Mouse (Mus musculus) thymus, postnatal 14 days (tissue): ENCODE measurements around the gene Pde4d.

Experiments used
- DNase-seq: peaks from one replicate; pipeline ENCODE4 v3.0.0; 2021

Pde4d gene

DNA sequence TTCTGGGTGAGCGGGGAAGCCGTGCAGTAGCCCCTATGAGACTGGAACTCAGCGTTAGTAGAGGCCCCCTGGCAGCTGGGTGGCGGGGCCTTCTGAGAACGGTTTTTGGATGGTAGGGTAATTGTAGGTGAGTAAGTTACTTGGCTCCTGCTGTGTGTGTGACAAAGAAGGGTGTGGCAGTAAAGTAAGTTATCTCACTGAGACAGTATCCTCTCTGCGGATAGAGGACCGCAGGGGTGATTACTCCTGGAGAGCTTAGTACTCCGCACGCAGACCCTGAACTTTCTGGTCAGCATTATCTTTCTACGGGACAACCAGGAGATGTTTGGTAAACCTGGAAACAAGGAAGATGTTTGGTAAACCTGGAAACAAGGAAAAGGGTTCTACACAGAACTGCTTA is 1233.3 kb downstream of the Pde4d start:
- DNase-seq = no peak

DNA sequence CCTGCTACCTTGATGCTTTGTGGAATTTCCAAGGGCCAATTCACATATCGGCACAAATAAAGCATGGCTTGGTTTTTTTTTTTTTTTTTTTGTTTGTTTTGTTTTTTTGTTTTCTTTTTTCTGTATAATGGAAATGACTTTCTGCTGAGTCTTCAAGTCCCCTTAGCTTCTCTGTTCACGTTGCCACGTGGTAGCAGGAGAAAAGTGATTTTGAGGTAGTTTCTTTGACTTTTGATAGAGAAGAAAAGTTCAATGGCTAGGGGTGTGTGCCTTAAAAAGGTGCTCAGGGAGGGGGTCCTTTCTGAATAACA is 1235.2 kb downstream of the Pde4d start:
- no peak for DNase-seq

DNA sequence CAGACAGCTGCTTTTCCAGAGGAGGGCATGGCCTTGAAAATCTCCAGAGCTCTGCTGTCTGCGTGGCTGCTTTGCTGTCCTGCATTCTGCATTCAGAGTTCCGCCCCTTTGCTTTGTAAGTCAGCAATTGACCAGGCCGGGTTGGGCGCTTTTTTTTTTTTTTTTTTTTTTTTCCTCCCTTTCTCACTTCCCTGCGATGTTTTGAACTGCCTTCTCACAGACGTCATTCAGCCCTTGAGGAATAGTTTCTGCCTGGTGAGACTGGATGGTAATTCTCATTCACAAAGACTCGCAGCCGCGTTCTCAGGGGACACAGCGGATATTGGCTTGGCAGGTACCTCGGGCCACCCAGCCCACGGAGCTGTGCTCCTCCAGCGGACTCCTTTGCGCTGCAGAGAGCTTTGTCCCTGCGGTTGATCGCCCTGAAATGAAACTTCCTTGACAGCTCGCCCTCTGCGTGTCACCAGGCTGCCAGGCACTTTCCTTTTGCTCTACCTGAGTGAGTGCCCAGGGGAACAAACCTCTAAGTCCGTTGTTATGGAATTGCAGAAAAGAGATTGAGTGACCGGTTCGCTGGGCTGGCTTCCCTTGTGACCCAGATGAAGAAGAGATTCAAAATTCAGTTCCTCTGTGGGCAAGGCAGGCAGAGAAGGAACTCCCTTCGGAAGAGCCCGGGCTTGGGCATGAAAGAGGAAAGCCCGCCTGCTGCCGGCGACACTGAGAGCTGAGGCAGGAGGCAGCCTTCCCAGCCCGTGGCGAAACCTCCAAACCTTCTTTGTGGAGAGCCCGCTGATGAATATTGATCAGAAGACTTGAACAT is 1235.8 kb downstream of the Pde4d start:
- DNase-seq = peak; percentile 41

DNA sequence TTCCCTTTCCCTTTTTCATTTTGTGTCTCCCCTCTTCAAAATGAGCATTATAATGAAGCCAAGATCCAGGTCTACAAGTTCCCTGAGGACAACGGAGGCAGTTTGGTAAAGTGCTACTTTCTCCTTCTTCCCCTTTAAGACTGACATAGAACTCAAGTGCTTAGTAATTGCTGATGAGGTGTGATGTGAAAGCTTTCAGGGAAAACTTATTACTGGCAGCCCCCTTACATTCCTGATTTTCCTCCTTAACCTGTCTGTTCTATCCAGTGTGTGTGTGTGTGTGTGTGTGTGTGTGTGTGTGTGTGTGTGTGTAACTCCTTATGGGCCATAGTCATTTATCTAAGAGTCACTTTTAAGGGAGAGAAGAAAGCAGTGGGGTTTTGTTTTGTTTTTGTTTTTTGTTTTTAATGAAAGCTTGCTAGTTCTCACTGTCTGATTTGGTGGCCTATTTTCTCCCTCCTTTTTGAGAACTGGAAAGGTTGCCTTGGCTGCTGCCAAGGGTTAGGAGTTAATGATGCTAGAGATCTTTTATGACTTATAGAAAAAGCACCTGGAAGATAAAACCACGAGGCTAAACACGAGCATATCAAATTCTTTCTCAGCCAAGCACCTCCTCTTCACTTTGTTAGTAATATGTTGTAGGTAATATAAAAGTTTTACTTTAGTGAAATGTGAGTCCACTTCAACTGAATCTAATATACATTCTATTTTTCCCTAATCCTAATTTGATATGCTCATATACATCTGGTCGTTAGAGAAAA is 1236.5 kb downstream of the Pde4d start:
- no peak for DNase-seq

DNA sequence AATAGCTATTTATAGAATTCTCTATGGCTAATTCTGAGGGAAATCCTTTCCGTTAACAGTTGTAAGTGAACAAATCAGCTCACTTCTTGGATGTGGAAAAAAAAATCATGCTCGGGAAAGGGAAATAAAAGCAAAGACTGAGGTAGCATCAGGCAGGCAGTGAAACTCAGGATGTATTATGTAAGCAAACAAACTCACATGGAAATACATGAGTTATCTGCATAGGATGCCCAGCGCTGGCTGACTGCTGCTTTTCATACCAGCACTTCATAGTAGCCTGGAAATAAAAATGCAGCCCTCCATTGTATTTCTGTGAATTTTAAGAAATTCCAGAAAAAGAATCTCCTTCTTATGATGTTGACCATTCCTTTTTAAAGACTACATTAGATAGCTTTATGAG is 1237.2 kb downstream of the Pde4d start:
- DNase-seq = no peak

DNA sequence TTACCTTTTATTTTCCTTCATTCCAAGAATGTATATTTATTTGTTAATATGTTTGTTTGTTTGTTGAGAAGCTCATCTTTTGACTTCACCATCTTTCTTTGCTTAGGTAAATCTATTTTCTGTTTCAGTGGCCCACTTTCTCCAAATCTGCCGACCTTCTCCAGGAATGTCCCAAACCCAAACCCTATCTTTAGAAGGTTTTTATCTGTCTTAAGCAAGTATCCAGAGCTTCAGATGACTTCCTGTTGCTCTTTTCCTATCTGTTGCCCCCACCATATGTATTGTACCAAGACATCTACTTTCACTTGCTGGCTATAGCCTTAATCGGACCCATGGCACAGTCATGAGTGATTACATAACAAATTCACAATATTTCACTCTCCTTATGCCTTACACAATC is 1238.4 kb downstream of the Pde4d start:
- no peak for DNase-seq

DNA sequence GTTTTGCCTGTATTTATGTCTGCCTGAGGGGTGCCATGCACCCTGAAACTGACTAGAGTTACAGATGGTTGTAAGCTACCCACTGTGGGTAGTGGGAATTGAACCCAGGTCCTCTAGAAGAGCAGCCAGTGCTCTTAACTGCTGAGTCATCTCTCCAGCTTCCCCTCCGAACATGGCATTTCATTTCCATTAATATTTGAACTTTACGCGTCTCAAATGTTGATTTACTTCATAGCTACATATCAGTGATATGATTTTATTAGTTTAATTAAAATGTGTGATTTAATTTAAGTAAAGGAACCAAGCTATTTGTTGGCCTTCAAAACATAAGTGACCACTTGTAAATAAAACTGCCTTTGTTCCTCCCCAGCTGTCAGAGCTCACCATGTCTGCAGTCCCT is 1239.4 kb downstream of the Pde4d start:
- no peak for DNase-seq

DNA sequence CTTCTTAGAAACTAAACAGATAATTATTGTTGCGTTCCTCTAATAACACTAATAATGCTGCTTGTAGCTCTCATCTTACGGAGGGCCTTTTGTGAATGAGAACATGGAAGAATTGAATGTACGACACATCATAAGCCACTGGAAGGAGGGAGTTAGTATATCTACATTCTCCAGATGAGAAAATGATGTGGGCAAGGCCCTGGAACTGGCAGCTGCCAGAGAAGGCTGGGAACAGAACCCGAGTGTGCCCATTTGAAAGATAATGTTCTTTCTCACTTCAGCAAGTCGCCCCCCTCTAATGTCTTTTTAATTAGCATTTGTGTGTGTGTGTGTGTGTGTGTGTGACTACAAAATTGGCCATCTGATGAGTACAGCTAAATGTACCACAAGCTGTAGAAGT is 1240.8 kb downstream of the Pde4d start:
- DNase-seq = no peak

DNA sequence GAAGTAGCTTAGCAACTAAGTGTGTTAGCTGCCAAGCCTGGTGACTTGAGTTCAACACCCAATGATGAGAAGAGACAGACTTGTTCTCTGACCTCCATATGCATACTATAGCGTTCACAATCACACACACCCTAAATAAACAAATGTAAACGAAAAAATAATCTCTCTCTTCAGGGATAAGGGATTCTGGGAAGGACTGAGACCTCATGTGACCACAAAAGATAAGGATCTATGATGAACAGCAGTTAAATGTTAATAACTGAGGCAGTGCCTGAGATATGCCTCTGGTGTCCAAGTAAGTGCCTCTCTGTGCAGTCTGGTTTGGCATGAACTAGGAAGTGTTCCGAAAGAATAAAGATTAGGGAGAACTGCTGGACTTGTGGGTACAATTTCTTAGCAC is 1243.1 kb downstream of the Pde4d start:
- no peak for DNase-seq

DNA sequence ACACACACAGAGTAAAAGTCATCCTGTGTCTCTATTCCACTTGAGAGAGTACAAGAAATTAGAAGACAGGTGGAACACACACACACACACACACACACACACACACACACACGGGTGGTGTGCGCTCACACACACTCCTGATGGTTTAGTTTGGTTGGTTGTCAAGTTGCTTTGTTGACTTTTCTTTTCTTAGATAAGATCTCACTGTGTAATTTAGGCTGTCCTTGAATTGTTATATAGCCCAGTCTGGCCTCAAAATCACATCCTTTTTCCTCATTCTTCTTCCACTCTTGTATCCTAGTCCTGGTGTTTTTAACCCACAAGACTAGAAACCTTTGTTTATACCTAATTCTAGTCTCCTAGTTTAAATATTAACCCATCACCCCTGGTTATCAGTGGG is 1244.0 kb downstream of the Pde4d start:
- DNase-seq = no peak

DNA sequence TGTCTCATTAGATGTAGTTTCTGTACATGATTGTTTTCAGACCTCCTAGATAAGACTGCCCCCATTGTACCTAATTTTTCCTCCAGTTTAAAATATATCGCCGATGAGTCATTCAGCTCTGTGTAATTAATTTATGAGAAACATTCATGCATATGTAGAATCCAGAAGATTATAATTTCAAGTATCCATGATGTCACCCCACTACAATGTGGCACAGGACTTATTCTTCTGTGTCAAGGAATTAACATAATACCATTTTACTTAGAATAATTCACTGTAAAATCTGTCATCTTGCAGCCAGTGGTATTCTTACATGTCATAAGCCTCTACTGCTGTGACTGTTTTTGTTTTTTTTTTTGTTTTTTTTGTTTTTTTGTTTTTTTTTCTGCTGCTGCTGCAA is 1244.5 kb downstream of the Pde4d start:
- no peak for DNase-seq

DNA sequence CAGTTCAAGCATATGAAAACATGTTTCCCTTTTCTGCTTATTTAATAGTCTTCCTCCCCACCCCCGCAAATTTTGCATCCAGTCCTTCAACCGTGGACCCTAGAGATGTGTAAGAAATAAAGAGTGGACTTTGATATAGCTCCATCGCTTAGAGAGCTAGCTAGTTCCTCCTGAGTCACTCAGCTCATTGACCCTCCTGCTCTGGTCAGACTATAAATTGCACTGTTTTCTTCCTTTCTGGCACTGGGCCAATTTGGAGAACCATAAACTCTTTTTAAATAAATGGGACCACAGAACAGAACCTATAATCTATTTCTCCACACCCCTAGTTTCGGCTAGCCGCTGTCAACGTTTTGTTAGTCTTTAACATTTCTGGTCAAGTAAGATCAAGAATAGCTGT is 1245.3 kb downstream of the Pde4d start:
- DNase-seq = no peak

DNA sequence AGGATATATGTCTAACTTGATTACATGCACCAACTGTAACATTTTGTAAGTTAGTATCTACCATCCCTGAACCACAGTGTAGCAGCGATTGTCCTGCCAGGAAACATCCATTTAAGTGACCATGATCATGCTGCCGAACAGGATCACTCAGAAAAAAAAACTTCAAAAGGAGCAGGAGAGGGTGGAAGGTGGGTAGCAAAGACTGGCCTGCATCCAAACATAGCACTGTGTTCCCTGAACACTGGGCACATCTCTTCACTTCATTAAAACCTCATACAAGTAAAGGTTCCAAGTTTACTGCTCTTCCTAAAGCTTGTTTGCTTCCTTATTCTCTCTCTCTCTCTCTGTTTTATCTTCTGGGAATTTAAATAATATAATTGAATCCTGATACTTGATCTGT is 1256.4 kb downstream of the Pde4d start:
- no peak for DNase-seq

DNA sequence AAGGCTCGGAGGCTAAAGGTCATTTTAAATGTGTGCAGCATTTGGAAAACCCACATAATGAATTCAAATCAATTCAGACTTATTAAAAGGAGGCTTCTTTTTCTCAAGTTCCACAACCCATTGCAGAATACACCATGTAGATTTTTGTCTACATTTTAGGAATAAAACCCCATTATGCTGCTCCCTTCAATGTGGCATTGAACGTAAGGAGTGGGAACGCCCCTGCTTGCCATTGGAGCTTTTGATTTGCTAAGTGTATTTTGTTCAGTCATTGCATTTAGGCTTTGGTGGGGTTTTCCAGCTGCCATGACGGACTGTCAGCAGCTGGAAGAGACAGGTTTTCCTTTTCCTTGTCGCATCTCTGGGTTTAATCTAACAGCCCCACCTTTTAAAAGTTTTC is 1256.8 kb downstream of the Pde4d start:
- no peak for DNase-seq

DNA sequence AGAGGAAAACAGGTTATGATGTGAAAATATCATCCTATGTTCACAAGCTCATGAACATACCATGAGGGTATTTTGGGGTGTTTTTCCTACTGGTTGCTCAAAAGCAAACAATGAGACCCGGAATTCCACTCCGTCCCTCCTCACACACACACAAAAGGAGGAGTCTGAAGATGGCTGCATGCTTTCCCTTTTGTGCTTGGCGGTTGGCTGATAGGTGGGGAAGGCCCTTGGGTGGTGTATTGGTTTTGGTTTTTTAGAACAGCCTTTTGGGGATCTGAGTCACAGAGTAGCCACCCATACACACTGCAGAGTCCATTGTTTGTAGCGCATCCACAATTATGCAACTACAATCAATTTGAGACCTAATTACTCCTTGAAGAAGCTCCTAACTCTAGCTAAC is 1257.4 kb downstream of the Pde4d start:
- no peak for DNase-seq

DNA sequence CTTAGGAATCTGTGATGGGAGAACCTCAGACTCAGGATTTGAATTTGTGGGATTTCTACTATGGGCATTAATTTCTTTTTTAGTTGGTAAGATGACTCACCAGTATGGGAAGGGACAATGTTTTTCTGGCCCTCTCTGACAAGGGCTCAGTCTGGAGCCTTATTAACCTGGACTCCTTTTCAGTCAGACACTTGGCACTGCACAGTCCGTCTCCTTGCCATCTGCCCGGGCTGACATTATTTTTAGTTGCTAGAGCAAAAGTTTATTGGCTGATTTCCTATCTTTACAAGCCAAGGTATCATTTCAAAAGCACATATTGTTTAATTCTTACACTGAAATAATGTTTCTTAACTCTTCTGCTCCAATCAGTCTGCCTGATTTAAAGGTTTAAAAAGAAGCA is 1258.6 kb downstream of the Pde4d start:
- DNase-seq = no peak

DNA sequence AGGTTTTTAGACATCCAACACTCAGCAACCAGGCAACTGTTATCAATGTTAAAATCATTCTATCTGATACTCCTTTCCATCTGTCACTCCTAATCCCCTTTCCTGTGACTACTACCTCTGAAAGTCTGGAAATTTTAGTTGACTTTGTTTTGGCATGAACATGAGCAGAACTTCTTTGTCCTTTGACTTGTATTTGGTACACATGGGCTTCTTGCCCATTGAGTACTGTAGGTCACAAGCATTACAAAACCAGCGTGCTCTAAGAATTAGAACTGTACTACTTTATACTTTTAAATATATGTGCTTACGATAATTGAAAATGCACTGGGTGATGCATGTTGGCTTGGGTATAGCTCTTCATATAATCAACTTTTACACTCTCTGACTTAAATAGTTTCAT is 1264.8 kb downstream of the Pde4d start:
- no peak for DNase-seq

DNA sequence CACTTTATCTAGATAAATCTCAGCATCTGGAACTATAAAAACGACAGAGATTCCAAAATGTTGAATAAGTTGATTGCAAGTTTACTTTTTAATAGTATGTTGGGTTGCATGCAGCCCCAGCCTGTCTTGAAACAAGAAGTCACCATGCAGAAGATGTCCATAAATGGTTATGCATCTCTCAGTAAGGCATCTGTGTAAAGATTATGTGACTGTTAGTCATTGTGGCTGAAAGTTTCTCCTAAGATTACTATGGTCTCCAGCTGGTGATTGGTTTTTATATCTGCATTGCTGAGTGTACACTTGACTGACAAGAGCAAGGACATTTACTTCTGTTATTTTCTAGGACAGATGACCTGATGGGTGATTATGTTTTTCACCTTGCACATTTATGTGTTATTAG is 1265.6 kb downstream of the Pde4d start:
- no peak for DNase-seq

DNA sequence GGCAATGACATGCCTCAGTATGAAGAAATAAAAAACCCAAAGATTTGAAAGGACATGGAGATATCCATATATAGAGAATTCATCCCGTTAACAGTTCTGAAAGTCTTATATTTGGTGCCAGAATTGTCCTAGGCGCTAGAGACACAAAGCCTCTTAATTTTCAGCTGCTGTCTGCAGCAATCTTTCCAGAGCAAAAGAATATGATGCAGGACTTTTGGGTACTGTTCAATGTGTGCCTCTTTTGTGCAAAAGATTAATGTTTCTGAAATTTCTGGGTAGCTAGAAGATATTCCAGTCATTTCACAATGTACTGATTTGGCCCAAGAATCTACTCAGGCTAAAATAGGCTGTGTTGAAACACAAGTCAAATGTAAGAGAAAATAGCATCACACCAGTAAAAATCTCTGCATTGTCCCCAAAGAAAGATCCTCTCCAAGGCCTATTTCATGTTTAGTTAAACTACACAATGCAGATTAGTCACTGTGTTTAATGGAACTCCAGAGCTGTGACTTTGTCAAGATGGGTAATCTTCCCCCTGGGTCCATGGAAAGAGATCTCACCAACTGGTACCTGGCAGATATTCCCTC is 1270.5 kb downstream of the Pde4d start:
- no peak for DNase-seq

DNA sequence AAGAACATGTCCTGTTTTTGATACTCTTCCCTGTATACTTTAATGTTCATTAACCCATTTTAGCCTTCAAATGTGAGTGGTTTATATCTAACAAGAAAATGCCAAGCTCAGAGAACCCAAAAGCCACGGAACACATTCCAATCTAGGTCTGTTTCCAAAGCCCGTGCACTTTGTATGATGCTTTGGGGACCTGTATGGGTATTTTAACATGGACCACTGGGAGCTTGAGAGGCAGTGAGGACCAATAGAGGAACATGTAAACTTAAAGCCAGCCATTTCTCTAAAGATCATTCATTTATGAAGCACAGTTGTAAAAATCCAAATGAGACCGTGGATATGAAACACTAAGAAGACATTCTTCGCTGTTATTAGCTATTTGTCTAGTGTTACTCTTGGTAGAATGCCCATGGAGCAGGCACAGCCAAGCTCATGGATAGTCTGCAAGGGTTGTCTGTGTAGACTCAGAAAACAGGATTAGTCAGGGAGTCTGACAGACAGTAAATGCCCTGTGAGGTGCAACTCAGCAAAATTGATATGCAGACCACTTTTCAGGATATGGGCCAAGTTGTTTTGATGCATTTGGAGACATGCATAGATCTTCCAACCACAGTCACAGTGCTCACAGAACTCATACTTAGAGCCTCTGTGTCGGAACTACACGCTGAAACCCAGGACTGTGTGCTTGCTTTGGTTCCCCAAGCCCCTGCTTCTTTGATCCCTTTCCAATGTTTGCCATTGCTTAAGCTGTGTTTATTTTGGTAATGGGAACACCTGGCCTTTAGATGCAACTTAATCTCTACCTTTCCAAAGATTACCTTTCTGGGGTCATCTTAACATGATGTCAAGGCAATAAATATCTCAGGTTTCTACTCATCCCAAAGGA is 1272.7 kb downstream of the Pde4d start:
- no peak for DNase-seq

DNA sequence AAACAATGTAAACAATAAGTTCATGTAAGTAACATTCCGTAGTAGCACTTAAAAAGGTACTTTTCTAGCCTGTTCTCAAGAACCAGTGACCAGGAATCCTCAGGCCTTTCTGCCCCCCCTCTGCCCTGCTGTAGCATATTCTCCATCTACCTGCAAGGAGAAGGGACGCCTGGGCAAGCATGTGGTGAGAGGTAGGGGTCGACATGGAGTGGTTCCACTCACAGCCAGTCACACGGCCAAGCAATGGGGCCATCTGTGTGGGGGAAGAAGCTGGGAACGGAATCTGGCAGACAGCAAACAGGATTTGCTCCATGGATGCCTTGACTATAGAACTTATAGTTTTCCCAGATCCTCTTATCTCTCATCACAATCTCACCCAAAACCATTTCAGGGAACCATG is 1277.6 kb downstream of the Pde4d start:
- DNase-seq = no peak

DNA sequence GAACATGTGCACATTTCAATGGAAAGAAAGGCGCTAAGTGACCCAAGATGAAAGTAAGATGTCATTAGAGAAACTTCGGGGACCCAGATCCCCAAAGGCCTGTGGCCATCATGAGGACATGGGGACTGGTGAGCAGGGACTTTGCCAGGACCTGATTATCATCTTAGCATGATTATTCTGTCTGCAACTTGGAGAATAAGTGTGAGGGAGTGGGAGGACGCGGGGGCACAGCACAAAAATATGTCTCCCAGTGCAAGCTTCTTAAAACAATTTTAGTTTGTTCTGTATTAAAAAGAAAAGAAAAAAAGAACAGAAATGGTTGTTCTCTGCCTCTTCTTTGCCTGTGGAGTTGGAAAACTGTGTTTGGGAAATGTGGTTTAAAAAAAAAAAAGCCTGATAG is 1279.9 kb downstream of the Pde4d start:
- no peak for DNase-seq

DNA sequence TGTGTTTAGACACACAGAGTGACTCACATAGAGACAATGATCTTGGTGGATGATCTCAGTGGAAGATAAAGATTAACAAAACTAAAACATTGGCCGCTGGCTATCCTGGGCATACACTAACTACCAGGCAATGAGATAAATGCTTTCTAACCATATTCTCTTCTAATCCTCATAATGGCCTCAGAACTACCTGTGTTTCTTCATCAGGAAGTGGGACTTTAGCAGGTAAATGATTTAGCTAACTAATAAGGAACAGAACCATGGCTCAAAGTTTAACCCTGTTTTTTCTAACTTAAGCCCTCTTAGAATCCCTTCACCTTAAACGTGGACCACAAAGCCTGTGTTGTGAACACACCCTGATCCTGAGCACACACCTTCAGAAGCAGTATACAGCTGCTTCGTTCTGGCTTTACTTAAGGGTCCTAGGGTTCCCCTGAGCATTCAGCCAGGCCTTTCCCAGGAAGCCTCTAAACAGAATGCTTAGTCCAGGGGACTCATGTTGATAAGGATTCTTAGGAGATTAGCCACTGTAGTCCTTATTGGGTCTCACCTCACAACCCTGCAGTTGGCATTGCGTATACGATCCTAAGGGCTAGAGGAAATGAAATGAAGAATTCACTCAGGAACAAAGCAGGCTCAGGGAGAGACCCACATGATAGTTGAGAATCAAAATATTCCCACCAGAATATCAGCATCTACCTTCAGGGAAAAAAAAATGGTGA is 1283.1 kb downstream of the Pde4d start:
- no peak for DNase-seq
